Mouse (Mus musculus): Measurements from ENCODE around the gene Cdc25a. TPM values are rescaled to one million over a fixed set of nuclear protein-coding genes. Genes with fewer than 3 reads are reported as not detected.
A peak's percentile ranks its signal among the peaks of the same experiment; 100 is the strongest.

The Cdc25a gene
- total RNA-seq, 1 experiment from 2014 or later, result 42.5 TPM

DNA sequence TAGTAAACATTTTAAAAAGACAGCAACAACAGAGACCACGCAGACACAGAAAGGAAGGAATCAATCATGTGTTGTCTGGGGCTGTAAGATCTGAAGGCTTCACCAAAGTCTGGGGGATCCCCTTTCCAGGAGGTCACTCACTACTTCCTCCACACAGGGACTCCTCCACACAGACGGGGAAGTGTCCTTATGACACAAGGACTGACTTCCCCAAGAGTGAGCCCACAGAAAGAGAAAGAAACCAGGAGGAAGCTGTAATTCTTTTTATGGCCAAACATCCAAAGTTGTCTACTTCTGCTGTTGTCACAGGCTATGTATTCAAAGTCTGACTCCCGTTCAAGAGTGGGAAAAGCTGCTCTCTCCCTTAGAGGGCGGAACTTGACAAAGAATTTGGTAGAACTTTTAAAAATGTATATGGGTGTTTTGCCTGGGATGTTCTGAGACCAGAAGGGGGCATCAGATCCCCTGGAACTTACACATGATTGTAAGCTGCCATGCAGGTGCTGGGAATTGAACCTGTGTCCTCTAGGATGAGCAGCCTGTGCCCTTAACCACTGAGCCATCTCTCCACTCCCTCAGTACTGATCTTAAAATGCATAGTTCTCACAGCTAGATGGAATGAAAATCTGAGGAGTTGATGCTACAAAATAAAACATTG is 39.0 kb downstream of the Cdc25a start:
- ATAC-seq (replicated peaks in 1 of 2; ENCODE audit: insufficient read depth in 1 of 2, low FRiP score in 2 of 2, low TSS enrichment in 1 of 2, low read depth in 1 of 2, poor library complexity in 2 of 2, severe bottlenecking in 2 of 2), result peak; percentile 91 to 97

DNA sequence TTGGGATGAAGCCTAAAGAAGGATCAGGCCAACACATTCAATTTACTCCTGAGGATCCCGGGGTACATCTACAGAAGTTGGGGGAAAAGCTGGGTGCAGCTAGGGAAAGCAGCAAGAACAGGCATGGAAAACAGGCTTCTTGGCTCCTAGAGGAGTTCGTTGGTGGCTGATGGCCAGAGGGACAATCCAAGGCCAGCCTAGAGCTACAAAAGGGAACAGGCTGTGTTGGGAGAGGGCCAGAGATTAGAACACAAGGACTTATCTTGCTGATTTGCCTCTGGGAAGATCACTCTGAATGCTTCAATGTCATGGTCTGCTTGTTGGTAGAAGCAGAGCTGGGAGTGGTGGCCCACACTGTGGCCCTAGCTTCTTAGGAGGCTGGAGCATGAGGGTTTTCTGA is 42.6 kb downstream of the Cdc25a start:
- no peak for ATAC-seq (replicated peaks in 1 of 2; ENCODE audit: insufficient read depth in 1 of 2, low FRiP score in 2 of 2, low TSS enrichment in 1 of 2, low read depth in 1 of 2, poor library complexity in 2 of 2, severe bottlenecking in 2 of 2)

DNA sequence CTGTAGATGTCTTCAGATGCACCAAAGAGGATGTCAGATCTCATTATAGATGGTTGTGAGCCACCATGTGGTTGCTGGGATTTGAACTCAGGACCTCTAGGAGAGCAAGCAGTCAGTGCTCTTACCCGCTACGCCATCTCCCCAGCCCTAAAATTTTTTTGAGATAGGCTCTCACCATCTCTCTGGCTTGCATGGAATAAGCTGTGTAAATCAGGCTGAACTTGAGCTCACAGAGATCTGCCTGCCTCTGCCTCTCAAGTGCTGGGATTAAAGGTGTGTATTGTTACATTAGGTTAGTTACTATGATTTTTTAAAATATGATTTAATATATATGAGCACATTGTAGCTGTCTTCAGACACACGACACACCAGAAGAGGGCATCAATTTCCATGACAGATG is 53.8 kb downstream of the Cdc25a start:
- no peak for ATAC-seq (replicated peaks in 1 of 2; ENCODE audit: insufficient read depth in 1 of 2, low FRiP score in 2 of 2, low TSS enrichment in 1 of 2, low read depth in 1 of 2, poor library complexity in 2 of 2, severe bottlenecking in 2 of 2)

DNA sequence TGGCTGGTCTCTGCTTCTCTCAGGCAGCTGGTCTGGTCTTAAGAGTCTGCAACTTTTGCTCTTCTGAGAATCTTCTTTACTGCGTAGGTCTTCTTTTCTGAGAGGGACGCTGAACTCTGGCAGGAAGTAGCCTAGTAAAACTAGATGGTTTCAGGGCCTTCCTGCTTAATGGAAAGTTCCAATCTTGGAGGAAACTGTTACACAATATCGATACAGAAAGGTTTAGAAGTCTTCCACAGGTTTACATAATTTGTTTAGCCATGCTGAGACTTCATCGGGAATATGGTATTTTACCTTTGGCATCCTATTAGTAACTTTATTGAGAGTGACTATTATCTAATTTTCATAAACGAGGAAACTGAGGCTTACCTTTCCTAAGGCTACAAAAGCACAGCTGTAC is 54.7 kb downstream of the Cdc25a start:
- ATAC-seq (replicated peaks in 1 of 2; ENCODE audit: insufficient read depth in 1 of 2, low FRiP score in 2 of 2, low TSS enrichment in 1 of 2, low read depth in 1 of 2, poor library complexity in 2 of 2, severe bottlenecking in 2 of 2), result no peak

DNA sequence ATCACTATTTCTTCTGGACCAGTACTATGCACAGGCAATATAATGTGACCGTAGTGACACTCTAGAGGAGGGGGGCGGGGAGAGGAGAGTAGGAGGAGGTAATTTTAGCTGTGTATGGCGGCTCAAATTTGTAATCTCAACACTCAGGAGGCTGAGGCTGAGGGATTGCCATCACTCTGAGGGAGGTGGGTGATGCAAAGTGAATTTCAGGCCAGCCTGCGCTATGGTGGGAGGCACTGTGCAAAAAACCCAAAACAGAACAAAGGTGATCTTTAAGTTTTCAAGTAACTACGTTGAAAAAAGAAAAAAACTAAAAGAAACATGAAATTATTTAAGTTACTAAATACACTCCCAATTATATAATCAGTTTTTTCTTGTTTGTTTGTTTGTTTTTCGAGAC is 55.4 kb downstream of the Cdc25a start:
- no peak for ATAC-seq (replicated peaks in 1 of 2; ENCODE audit: insufficient read depth in 1 of 2, low FRiP score in 2 of 2, low TSS enrichment in 1 of 2, low read depth in 1 of 2, poor library complexity in 2 of 2, severe bottlenecking in 2 of 2)

DNA sequence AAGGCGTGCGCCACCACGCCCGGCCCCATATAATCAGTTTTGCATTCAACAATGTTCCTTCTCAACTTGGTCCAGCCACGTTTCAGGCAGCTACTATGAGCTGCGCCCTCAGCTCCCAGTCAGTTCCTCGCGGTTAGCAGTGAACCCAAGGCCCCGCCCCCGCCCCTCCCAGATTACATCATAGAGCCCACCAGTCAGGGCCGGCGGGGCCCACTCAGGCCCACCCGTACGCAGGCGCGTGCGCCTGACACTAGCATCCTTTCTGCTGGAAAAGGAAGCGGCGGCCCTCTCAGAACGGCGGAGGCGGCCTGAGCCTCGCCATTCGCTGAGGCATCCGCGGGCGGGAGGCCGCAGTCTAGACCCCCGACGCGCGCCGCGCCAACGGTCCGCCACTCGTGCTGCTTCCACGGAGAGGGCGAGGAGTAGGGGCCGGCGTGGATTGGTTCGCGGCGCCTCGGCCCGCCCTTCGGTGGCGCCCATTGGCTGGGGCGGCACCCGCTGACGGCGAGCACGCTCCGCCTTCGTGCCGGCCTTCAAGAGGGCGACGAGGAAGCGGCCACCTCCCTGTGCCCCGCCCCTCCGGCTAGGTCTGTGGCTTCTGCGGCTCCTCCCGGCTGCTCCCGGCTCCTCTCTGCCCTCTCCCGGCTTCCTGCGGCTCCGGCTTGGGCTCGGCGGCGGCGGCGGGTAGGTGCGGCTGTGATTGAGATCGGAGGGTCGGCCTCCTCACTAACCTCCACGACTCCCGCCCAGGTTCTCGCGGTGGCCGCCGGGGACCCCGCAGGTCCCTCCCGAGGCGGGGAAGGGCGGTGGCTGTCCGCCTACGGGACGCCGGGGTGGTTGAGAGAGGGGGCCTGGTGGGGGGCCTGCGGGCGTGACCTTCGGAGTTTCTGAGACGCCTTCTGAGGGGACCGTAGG is 56.1 kb downstream of the Cdc25a start, which contains the start of gene Map4:
Gene Map4 (plus strand): TSS at position 204 of the 915 bp plus-strand sequence.
- ATAC-seq (replicated peaks in 1 of 2; ENCODE audit: insufficient read depth in 1 of 2, low FRiP score in 2 of 2, low TSS enrichment in 1 of 2, low read depth in 1 of 2, poor library complexity in 2 of 2, severe bottlenecking in 2 of 2), result peak; percentile 90 to 94

DNA sequence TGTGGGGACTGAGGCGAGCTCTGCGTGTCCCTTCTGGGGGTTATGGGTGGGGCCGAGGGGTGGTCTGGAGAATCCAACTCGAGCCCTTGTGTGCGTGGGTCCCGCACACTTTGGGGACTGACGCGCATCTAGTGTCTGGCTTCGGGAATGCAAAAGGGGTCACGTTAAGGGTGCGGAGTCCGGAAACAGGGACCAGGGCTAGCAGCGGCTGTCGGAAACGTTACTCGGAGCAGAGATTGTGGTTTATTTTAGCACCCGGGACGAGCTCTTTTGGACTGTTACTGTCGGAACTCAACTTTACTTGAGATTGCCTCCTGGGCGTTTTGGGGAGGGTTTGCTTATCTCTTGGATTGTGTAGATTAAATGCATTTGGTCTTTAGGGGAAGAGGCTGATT is 57.0 kb downstream of the Cdc25a start:
- ATAC-seq (replicated peaks in 1 of 2; ENCODE audit: insufficient read depth in 1 of 2, low FRiP score in 2 of 2, low TSS enrichment in 1 of 2, low read depth in 1 of 2, poor library complexity in 2 of 2, severe bottlenecking in 2 of 2), result peak in 1 of 2 experiments; percentile 15; a peak in 1 of 4 replicates

DNA sequence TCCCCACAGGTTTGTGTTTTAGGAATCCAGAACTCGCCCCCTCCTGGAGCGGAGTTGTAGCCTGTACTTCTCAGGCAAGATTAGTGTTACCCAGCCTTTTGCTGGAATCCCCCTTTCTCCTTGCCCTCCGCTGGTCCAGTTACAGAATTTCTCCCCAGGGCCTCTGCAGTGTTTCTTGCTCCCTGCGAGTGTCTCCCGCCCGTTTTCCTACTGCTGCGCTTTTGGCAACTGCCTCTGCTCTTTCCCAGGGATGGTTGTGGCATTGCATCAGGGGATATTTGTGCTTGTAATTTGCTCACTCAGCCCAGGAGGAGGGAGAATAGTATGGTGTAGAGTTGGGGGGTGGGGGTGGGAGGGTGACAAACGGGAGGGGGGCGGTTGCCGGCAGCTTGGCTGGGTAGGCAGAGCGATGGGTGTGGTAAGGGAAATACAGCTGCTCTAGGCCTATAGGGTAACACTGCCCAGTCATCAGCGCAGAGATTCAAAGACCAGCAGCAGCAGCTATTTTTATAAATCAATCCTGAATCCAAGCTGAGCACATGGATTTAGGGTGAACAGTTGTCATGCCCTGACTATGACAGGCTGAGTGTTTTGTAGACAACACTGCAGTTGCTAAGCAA is 57.5 kb downstream of the Cdc25a start:
- no peak for ATAC-seq (replicated peaks in 1 of 2; ENCODE audit: insufficient read depth in 1 of 2, low FRiP score in 2 of 2, low TSS enrichment in 1 of 2, low read depth in 1 of 2, poor library complexity in 2 of 2, severe bottlenecking in 2 of 2)

DNA sequence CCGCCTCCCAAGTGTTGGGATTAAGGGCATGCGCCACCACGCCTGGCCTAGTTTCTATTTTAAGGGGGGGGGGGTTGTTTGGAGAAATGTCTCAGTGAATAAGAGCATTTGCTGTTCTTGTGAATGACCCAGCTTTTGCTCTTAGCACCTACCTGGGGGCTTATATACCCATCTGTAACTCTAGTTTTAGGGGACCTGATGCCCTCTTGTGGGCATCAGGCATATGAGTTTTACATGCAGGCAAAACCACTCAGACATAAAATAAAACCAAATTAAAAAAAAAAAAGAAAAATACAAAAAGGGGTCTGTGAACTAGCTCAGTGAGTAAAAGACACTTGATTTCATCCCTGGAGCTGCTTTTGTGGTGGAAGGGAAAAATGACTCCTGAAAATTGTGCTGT is 64.0 kb downstream of the Cdc25a start:
- no peak for ATAC-seq (replicated peaks in 1 of 2; ENCODE audit: insufficient read depth in 1 of 2, low FRiP score in 2 of 2, low TSS enrichment in 1 of 2, low read depth in 1 of 2, poor library complexity in 2 of 2, severe bottlenecking in 2 of 2)

DNA sequence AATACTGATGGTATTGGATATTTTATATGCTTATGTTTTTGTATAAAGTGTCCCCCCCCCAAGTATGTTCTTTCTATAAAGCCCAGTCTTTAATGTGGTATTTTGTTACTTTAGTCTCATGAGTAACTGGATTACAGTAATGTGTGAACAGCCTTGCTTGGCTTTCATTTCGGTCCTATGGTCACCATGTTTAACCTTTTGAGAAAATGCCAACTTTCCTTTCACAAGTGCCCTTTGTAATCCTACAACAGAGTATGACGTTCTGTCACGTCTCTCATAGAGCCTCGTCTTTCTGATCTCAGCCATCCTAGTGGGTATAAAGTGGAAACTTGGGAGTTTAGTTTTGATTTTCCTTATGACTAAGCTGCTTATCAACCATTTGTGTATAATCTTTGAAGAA is 67.4 kb downstream of the Cdc25a start:
- ATAC-seq (replicated peaks in 1 of 2; ENCODE audit: insufficient read depth in 1 of 2, low FRiP score in 2 of 2, low TSS enrichment in 1 of 2, low read depth in 1 of 2, poor library complexity in 2 of 2, severe bottlenecking in 2 of 2), result no peak

Other genes starting within 250 kb of the Cdc25a start
- gene Fbxw24, start 249.5 kb upstream of the Cdc25a start, total RNA-seq (2017), result not detected in 2 replicates
- not detected in 2 replicates for gene Fbxw25, start 210.9 kb upstream of the Cdc25a start, total RNA-seq (2017)
- not detected in 2 replicates for gene Fbxw18, start 172.9 kb upstream of the Cdc25a start, total RNA-seq (2017)
- gene Fbxw26, start 129.5 kb upstream of the Cdc25a start, total RNA-seq (2017), result not detected in 2 replicates
- gene Fbxw27, start 84.9 kb upstream of the Cdc25a start, total RNA-seq (2017), result not detected in 2 replicates
- gene Spink8, start 63.3 kb upstream of the Cdc25a start, total RNA-seq (2017), result not detected in 2 replicates
- gene Nme6, start 42.8 kb upstream of the Cdc25a start, total RNA-seq (2017), result 23.3 and 34.3 TPM in 2 replicates
- gene Camp, start 26.0 kb upstream of the Cdc25a start, total RNA-seq (2017), result 230 and 773 TPM in 2 replicates
- 21.2 and 35.4 TPM in 2 replicates for gene Map4, start 55.9 kb downstream of the Cdc25a start, total RNA-seq (2017)
- 90.3 and 92.9 TPM in 2 replicates for gene Smarcc1, start 242.1 kb downstream of the Cdc25a start, total RNA-seq (2017)
- gene Dhx30, start 242.3 kb downstream of the Cdc25a start, total RNA-seq (2017), result 63.0 and 78.6 TPM in 2 replicates